Mouse (Mus musculus) ES-Bruce4 (cell line): ENCODE results near the gene Clcn2.

Source experiments
- CTCF ChIP-seq: IDR thresholded peaks from one replicate; pipeline ENCODE4 v1.8.1; 2011; ENCODE audit warnings: low read depth, low read length
- POLR2A ChIP-seq: IDR thresholded peaks from one replicate; pipeline ENCODE4 v1.8.1; 2011; ENCODE audit warnings: low read length; ENCODE audit not compliant: insufficient read depth

DNA sequence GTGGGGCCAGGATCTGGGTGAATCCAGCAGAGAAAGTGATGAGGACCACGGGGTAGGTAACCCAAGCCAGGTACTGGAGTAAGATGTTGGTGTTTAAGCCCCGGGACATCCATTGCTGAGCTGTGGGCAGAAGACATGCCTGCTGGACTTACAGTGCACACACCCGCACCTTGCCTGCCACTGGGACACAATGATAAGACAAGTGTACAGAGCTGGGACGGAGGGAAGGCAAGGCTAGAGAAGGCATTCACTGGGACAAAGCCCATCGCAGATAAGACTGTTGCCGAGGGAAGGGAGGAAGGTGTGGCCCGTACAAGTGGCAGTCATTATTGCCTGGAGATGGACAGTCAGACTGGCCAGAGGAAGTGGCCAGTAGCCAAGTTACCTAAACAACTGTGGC lies 4.7 kb downstream of the Clcn2 start:
- no peak for TF ChIP-seq CTCF
- TF ChIP-seq POLR2A = no peak
